Mouse (Mus musculus): ENCODE results near the gene Cntn6.
A peak's percentile ranks its signal among the peaks of the same experiment; 100 is the strongest.

Gene Cntn6

DNA sequence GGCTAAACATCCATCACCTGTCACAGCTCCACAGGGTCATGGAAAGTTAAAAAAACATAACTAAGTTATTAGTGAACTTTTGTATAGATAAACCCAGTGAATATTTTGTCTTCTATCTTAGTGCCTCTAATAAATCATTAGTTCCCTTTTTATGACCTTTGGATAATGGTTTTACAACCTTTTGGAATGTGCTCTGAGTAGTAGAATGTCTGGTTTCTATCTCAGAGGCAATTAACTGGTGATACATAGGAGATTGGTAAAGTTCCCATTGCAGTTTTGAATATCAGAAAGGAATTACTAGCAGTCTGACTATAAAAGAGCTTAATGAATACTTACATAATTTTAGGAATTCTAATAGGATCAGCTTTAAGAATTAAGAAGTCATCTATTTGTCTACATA, 265.5 kb downstream of the Cntn6 start:
- DNase-seq (ENCODE audit: extremely low spot score): no peak

DNA sequence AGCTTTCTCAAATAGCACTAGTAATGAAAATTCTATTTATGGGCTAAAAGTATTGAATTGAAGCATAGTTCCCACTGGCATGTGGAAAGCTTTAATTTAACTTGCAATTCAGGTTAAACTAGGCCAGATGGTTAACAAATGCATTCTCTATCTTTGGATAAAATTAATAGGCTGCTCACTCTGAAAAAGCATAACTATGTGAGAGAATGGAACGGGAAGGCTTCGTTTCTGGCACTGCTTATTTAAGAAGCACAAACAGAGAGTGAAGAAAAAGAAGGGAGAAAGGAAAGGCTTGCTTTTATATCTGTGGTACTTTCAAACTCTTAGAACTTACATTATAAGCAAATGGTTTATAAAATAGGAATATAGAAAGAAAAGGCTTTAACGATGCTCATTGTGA, 268.6 kb downstream of the Cntn6 start:
- DNase-seq (ENCODE audit: extremely low spot score): no peak

GRCm38 (mm10) chr6:104783891-104784290, 291.3 kb downstream of the Cntn6 start:
- DNase-seq (ENCODE audit: extremely low spot score): no peak

DNA sequence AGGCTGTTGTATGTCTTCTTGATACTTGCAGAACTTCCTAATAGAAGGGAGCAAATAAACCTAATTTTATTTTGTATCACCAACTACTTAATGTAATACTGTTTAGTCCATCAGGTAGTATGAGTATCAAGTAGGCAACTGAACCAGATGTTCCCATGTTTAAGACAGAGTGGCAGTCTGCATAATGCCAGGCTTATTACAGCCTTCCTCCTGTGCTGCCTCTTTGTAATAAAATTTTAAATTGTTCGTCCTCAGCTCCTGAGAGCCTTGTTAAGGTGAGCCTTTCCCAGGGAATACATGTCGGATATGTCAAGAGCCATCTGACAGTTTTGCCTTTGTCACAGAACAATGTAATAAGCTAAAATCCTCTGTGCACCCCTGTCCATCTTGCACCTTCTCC, 294.9 kb downstream of the Cntn6 start:
- DNase-seq (ENCODE audit: extremely low spot score): no peak

GRCm38 (mm10) chr6:104808526-104808925, 315.9 kb downstream of the Cntn6 start:
- DNase-seq (ENCODE audit: extremely low spot score): no peak

DNA sequence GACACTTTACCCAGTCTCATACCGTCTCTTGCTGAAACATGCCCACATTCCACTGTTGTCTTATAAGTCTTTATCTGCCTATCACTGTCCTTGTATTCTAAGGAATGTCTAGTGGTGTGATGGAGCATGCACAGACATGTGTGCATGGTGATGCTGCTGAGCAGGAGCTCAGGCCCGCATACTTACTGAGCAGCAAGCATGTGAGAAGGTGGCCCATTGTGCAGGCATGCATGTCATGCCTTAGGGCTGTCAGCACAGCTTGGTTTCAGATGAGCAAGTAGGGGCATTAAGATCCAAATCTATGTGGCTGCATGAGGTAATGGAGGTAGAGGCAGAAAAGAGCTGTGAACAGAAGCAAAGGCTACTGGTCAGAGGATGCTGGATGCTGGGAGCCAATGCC, 323.0 kb downstream of the Cntn6 start:
- no peak for DNase-seq (ENCODE audit: extremely low spot score)

DNA sequence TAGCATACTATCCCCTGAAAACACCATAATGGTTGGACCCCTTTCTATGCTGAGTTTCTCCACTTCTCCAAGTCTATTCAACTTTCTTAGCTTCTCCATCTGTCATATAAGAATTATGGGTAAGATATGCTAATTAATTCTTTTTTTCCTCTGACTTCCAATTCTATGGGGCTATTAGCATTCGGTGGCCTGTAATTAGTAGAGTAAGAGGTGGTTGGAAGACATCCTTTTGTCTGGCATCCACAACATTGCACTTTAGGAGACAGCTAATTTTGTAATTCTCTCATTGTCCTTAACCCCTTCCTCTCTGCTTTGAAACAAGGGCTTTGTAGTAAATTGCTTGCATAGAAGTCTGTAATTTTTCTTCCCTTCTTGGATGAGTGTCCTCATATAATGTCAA, 387.1 kb downstream of the Cntn6 start:
- DNase-seq (ENCODE audit: extremely low spot score): no peak

DNA sequence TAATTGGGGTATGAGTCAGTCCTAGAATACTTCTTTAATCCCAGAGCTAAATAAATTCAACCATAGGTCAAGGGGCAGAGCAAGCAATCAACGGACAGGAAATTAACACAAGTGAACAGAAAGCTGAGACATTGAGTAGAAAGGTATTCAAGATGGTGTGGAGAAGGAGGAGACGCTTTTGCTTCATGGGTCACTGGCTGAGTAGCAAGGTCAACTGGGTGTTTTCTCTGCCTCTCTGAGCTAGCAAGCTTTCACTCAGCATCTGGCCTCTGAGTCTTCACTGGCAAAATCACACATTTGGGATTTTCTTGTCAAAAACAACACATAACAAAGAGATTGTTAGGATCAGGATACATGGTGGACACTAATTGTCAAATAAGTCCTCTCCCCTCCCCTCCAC, 391.4 kb downstream of the Cntn6 start:
- DNase-seq (ENCODE audit: extremely low spot score): peak; percentile 14

GRCm38 (mm10) chr6:104885829-104886228, 393.2 kb downstream of the Cntn6 start:
- DNase-seq (ENCODE audit: extremely low spot score): no peak

GRCm38 (mm10) chr6:104891071-104891470, 398.5 kb downstream of the Cntn6 start:
- DNase-seq (ENCODE audit: extremely low spot score): no peak

Measured in embryo, embryonic 9.5 days (tissue).